Mouse (Mus musculus) bone marrow macrophage, adult 2 months (primary cell): ENCODE measurements around the gene Gpc5.

Experiments used
- CTCF ChIP-seq: IDR thresholded peaks from 2 replicates; pipeline ENCODE4 v1.5.1; 2012; ENCODE audit warnings: low read depth, mild to moderate bottlenecking, low read length, moderate library complexity
- POLR2A ChIP-seq: IDR thresholded peaks from 2 replicates; pipeline ENCODE4 v1.6.1; 2012; ENCODE audit warnings: mild to moderate bottlenecking, low read depth, low read length, borderline replicate concordance

- TF ChIP-seq CTCF (no peak), POLR2A (no peak)
These were observed 344.6 kb downstream of the Gpc5 start for GRCm38 (mm10) chr14:115436617-115437016.
